Mouse (Mus musculus) neutrophil, adult 83 days (primary cell): Measurements from ENCODE around the gene Olfr1357. TPM values are rescaled to one million over a fixed set of nuclear protein-coding genes. Genes with fewer than 3 reads are reported as not detected.

ENCODE experiments used
- total RNA-seq, 2 experiments: library from RNA; stranded (reverse); gene quantifications; one replicate each; pipeline ENCODE4 v1.2.4; 2023

Gene Olfr1357
- not detected for total RNA-seq

DNA sequence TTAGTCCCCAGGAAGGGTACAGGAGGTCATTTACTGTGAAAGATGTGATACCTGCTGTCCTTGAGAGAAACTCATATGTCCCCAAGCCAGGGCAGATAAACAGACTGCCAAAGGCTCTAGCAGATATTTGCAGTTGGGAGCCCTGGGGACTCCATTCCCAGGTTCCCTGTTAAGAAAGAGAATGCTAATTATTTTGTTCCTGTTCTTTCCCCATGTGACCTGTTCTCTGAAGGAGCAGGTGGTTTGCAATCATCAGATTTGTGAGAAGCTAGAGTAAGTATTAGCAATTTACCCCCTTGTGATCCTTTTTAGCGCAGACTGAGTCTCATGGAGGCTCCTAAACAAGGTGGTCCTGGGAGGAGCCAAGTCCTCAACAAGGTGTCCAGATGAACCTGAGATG lies at the start of gene Olfr1357:
Gene Olfr1357, minus strand, starts transcription at position 101 of the 400 bp plus-strand sequence.

DNA sequence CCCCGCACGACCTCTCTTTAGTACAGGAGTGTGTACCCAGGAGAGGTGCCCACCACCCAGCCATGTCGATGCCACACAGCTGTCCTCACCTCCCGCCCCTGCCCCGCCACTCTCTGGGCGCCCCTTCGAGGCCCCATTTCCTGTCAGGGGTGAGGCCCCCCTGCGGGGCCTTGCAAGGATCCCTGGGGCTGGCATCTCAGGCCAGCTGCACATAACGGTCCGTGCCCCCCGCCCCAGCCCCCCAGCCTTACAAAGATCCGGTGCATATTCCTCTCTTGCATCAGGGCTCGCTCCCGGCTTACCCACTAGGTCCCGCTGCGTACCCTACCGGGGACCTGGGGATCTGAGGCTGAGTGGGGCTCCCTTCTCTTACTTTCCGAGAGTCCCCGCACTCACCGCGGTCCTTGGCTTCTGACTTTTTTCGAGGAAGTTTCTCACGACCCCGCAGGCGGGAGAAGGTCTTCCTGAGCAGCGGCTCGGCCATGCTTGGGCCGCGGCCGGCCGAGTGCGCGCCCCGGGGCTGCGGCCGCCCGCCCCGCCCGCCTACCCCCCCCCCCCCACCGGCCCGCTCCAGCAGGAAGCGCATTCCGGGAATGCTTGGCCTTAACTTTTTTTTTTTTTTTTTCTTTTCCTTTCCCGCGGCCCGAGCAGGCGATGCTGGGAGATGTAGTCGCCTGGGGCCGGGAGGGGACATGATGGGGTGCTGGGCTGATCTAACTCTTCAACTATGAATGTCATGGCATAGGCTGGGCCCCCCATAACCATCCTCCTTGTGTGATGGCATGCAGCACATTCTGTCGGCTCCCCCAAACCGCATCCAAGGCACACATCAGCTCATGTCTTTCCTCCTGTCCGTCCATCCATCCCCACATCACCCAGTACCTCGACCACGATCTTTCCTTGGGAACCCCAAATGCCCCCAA lies 26.2 kb downstream of the Olfr1357 start, which contains the start of gene Syde1:
Gene Syde1, minus strand, starts transcription at position 559 of the 923 bp plus-strand sequence.

DNA sequence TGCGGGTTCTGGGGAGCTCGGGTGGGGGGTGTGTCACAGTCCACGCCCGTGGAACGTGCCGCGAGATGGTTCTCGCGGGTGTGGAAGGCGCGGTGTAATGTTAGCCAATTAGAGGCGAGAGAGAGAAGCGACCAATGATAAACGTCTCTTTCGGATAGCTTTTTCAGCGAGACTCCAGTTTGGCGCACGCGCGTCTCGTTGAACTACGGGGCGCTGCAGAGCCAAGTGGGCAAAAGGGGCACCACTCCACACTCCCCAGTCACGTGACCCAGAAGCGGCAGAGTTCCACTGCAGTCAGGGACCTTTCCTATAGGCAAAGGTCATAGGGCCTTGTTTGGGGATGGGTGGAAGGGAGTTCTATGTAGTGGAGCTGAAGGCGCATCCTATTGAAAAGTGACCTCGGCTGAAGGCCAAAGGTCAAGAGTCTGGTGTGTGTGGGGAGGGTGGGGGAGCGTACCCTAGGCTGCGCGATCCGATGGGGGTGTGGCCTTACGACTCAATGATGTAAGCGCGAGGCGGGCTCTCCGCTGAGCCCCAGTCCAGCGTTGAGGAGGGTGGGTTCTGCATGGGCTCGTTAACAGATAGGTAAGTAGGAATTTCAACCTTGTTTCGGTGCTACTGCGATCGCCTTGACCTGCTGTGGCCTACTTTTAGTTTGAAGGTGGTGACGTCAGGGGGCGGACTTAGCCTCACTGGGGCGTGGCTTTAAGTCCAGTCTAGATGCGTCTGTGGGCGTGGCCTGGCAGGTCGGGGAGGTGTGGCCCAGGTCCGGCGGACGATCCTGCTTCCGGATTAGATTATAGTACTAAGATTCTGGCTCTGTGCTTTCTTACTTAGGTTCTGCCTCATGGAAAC lies 43.4 kb downstream of the Olfr1357 start, which contains the start of gene Ilvbl:
Gene Ilvbl, plus strand, starts transcription at position 97 of the 855 bp plus-strand sequence.

Other genes with a start within 250 kb of the Olfr1357 start
- 10 to 100 TPM; 94.0 to 94.5 TPM for gene Rrp1, start 205.0 kb downstream of the Olfr1357 start, total RNA-seq
- gene Cstb, start 192.4 kb downstream of the Olfr1357 start, total RNA-seq = 10 to 100 TPM; 87.7 to 97.9 TPM
- 10 to 100 TPM; 10.4 to 15.1 TPM for gene Pdxk, start 153.1 kb downstream of the Olfr1357 start, total RNA-seq
- not detected for gene Olfr1358, start 100.6 kb downstream of the Olfr1357 start, total RNA-seq
- 10 to 100 TPM; 21.0 to 21.8 TPM for gene Ilvbl, start 43.7 kb downstream of the Olfr1357 start, total RNA-seq
- gene Syde1, start 26.1 kb downstream of the Olfr1357 start, total RNA-seq = under 1 TPM in 1 of 2 experiments, not detected in 1; 0.13 TPM
- gene Casp14, start 100.2 kb upstream of the Olfr1357 start, total RNA-seq = not detected
- gene Ccdc105, start 135.0 kb upstream of the Olfr1357 start, total RNA-seq = not detected
- gene Slc1a6, start 162.4 kb upstream of the Olfr1357 start, total RNA-seq = not detected
- gene Olfr1356, start 234.1 kb upstream of the Olfr1357 start, total RNA-seq = not detected